Mouse (Mus musculus) small intestine, adult 2 months (tissue): Measurements from ENCODE around the gene Adarb1. TPM values are rescaled to one million over a fixed set of nuclear protein-coding genes. Genes with fewer than 3 reads are reported as not detected.

Source experiments
- H3K27ac ChIP-seq: fragments of 200-500 bp; 2 replicates; pipeline ENCODE4 v1.5.1; 2012; ENCODE audit warnings: low read depth, low read length, control low read depth, inconsistent platforms; ENCODE audit not compliant: insufficient read depth
- H3K27me3 ChIP-seq: fragments of 200-500 bp; 2 replicates; pipeline ENCODE4 v1.6.1; 2012; ENCODE audit warnings: mild to moderate bottlenecking, moderate library complexity, low read length, inconsistent platforms; ENCODE audit not compliant: control insufficient read depth, insufficient read depth
- H3K36me3 ChIP-seq: fragments of 200-500 bp; 2 replicates; pipeline ENCODE4 v1.6.1; 2012; ENCODE audit warnings: mild to moderate bottlenecking, low read length, control low read depth, inconsistent platforms; ENCODE audit not compliant: control insufficient read depth, insufficient read depth
- H3K4me1 ChIP-seq: fragments of 200-500 bp; 2 replicates; pipeline ENCODE4 v1.6.1; 2012; ENCODE audit warnings: low read length, inconsistent platforms, mixed read lengths; ENCODE audit not compliant: control insufficient read depth, insufficient read depth, insufficient read length
- H3K4me3 ChIP-seq: fragments of 200-500 bp; 2 replicates; pipeline ENCODE4 v1.5.1; 2012; ENCODE audit warnings: low read depth, mild to moderate bottlenecking, control low read depth, inconsistent platforms, low read length, moderate library complexity
- CTCF ChIP-seq: fragments of 200-500 bp; IDR thresholded peaks from 2 replicates; pipeline ENCODE4 v1.5.1; 2012; ENCODE audit warnings: low read depth, mild to moderate bottlenecking, control low read depth, inconsistent platforms, low read length, moderate library complexity, mixed read lengths; ENCODE audit not compliant: insufficient replicate concordance, insufficient read length; ENCODE audit errors: extremely low read depth
- POLR2A ChIP-seq: fragments of 200-500 bp; IDR thresholded peaks from 2 replicates; pipeline ENCODE4 v1.6.1; 2012; ENCODE audit warnings: low read depth, mild to moderate bottlenecking, control low read depth, inconsistent platforms, low read length, moderate library complexity
- WGBS: fragments of 180-500 bp; shearing (Covaris S2); methylation state at CpG from one replicate; pipeline ENCODE4 v1.1.7; 2018; 5-methylcytosine and 5-hydroxymethylcytosine counted together
- polyA plus RNA-seq: library from polyadenylated mRNA; depleted of rRNA; stranded (reverse); fragments of >200 nt; gene quantifications from 2 replicates; pipeline ENCODE4 v1.2.3, GENCODE M21; 2012

The Adarb1 gene
- polyA plus RNA-seq, 1 experiment = 0.79 TPM

GRCm38 (mm10) chr10:77435343-77435742 is 17.3 kb upstream of the Adarb1 start:
- Histone ChIP-seq H3K27me3 (no peaks in the 10 kb centered on the region; the same call in 1 of the 2 replicates), H3K4me1 (no peaks in the 10 kb centered on the region; the same call in 1 of the 2 replicates), H3K4me3 (no peak overlapping the region), H3K36me3 (no peaks in the 10 kb centered on the region), H3K27ac (no peak overlapping the region)
- no peak for TF ChIP-seq POLR2A
- no peak for TF ChIP-seq CTCF
- WGBS = 73% methylated on average over 4 of the region's 4 CpGs

DNA sequence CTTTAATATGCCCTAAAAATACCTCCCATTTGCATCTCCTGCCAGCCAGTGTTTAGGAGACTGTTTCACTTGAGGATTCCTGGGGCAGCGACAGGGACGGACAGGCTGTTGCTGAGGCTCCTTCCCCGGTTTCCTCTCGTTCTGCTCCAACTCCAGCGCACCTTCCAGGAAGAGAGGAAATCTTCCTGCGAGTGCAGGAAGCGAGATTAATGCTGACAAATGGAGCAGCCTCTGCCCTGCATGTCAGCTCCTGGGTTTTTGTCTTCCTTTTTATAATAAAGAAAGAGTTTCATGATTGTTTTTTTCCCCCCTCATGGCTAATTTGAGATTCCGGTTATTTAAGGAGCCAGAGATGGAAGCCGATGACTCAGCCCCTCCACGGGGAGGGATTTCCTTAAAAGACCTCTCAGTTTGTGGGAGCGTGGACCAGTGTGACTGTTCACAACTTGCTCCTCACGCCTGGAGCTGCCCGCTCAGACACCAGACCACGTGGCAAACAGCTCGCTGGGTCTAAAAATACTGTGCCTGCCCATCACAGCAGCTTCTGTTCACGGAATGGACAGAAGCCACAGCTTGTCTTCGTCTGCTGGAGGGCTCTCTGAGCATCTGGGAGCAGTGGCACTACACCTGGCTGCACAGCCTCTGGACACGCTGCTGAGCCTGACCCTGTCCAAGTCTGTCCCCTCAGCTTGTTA is 16.5 kb upstream of the Adarb1 start:
- H3K27me3 ChIP-seq = no peaks in the 10 kb centered on the region; the same call in 1 of the 2 replicates
- H3K36me3 ChIP-seq = no peaks in the 10 kb centered on the region
- WGBS = 53% methylated on average over 18 of the region's 18 CpGs
- H3K4me3 ChIP-seq = no peak overlapping the region
- TF ChIP-seq CTCF = no peak
- no peak for TF ChIP-seq POLR2A
- 0 out of 2 replicates have a peak overlapping the region, but pooled peaks have one; percentile 2 for H3K27ac ChIP-seq
- H3K4me1 ChIP-seq = no peaks in the 10 kb centered on the region; the same call in 1 of the 2 replicates

GRCm38 (mm10) chr10:77434076-77434456 is 16.0 kb upstream of the Adarb1 start:
- no peaks in the 10 kb centered on the region for H3K36me3 ChIP-seq
- 20% methylated on average over 4 of the region's 4 CpGs for WGBS
- H3K27me3 ChIP-seq = no peaks in the 10 kb centered on the region; the same call in 1 of the 2 replicates
- H3K27ac ChIP-seq = 0 out of 2 replicates have a peak overlapping the region, but pooled peaks have one; percentile 2
- H3K4me1 ChIP-seq = no peaks in the 10 kb centered on the region; the same call in 1 of the 2 replicates
- H3K4me3 ChIP-seq = no peak overlapping the region
- TF ChIP-seq CTCF (no peak), POLR2A (no peak)

DNA sequence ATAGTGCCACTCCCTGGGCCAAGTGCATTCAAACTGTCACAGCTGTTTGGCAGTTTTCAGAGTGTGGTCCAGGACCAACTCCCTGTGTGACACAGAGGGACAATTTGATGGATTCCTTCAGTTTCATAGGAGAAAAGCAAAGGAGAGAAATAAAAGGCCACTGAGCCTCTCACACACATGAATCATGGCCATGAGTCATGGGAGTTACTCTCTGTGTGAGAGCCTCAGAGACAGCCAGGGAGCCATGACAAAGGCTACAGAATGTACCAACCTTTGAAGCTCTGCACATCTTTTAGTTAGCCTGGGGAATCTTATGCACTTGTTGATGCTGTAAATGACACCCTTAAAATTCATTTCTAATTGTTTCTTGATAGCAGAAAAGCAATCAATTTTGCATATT is 12.7 kb upstream of the Adarb1 start:
- H3K4me3 ChIP-seq = no peak overlapping the region
- no peaks in the 10 kb centered on the region; the same call in 1 of the 2 replicates for H3K27me3 ChIP-seq
- H3K27ac ChIP-seq = no peak overlapping the region
- TF ChIP-seq CTCF (no peak), POLR2A (no peak)
- H3K4me1 ChIP-seq = no peaks in the 10 kb centered on the region; the same call in 1 of the 2 replicates
- no peaks in the 10 kb centered on the region for H3K36me3 ChIP-seq

DNA sequence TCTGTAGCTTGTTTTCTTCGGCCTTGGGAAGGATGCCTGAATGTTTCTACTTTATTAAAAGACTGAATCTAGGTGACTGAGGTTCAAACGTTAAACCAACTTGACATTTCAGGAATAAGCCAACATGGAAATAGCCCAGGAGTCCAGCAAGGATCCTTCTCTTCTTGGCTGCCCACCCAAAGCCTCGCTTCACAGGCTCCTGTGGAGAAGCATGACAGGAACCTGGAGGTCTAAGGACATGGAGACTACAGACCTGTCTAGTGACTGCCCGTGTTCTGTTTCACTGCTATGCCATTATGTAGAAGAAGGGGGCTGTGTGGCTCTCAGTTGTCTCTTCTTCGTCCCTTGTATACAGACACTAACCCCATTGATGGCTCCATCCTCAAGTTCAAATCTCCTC is 11.9 kb upstream of the Adarb1 start:
- Histone ChIP-seq H3K4me3 (no peak overlapping the region), H3K4me1 (no peaks in the 10 kb centered on the region; the same call in 1 of the 2 replicates), H3K27ac (no peak overlapping the region), H3K27me3 (no peaks in the 10 kb centered on the region; the same call in 1 of the 2 replicates), H3K36me3 (no peaks in the 10 kb centered on the region)
- no peak for TF ChIP-seq POLR2A
- no peak for TF ChIP-seq CTCF
- WGBS = 81% methylated on average over 5 of the region's 5 CpGs

DNA sequence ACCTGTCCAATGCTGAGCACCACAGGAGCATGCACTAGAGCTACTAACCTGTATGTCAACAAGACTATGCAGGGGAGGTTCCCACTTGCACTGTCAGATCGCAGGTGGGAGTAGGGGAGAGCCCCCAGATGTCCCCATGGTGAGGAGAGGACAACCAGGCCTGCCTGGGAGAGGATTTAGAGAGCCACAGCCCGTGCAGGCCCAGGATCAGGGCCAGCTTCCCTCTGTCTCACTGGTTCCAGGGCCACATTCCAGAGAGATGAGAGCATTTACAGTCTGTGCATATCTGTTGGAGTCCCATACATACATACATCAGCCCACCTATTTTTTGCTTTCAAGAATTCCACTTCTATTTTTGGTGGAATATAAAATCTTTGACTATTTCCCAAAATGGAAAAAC is 9.5 kb upstream of the Adarb1 start:
- 35% methylated on average over 2 of the region's 2 CpGs for WGBS
- no peaks in the 10 kb centered on the region for H3K36me3 ChIP-seq

GRCm38 (mm10) chr10:77420190-77420589 is 2.1 kb upstream of the Adarb1 start:
- Histone ChIP-seq H3K36me3 (no peaks in the 10 kb centered on the region), H3K27me3 (peaks cover 14% of the 10 kb centered on the region), H3K27ac (no peak overlapping the region), H3K4me1 (peaks cover 9% of the 10 kb centered on the region), H3K4me3 (no peak overlapping the region)
- TF ChIP-seq POLR2A = no peak
- no peak for TF ChIP-seq CTCF
- 94% methylated on average over 3 of the region's 3 CpGs for WGBS

More for the DNA sequence above, 9.5 kb upstream of the Adarb1 start:
- Histone ChIP-seq H3K4me3 (no peak overlapping the region), H3K4me1 (no peaks in the 10 kb centered on the region), H3K27me3 (no peaks in the 10 kb centered on the region; the same call in 1 of the 2 replicates), H3K27ac (no peak overlapping the region)
- TF ChIP-seq CTCF = no peak
- no peak for TF ChIP-seq POLR2A
